Mouse (Mus musculus) heart, postnatal 14 days (tissue): ENCODE measurements around the gene Trmt10a. TPM values are rescaled to one million over a fixed set of nuclear protein-coding genes. Genes with fewer than 3 reads are reported as not detected.
A peak's percentile ranks its signal among the peaks of the same experiment; 100 is the strongest.

Experiments
- DNase-seq, 2 experiments: peaks; one replicate each; pipeline ENCODE4 v3.0.0; 2021 to 2022
- intact Hi-C: fragments of 180-260 bp; cut with DNase I; formaldehyde crosslinking; loops from one replicate; pipeline ENCODE4 v1.15.1; 2025
- total RNA-seq, 2 experiments: library from RNA; stranded (reverse); gene quantifications; 2 replicates each; pipeline ENCODE4 v1.2.3; 2021

The Trmt10a gene
- total RNA-seq, 2 experiments from 2014 or later, result 1.6 to 3.4 TPM

DNA sequence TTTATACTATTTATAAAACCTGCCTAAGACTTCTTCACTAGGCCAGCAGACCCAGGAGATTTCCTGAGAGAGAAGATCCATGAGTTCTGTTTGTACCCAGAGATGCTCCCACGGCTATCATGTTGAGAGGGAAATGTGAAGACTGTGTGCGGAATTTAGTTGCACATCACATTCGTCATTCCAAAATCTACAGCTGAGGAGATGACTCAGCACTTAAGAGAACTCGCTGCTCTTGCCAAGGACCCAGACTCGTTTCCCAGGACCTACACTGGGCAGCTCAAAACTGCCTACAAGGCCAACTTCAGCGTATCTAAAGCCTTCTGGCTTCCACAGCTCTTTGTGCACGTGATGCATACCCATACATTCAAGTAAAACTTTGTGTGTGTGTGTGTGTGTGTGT is 49.0 kb downstream of the Trmt10a start:
- intact Hi-C loops, result no loop called here
- DNase-seq, result no peak

DNA sequence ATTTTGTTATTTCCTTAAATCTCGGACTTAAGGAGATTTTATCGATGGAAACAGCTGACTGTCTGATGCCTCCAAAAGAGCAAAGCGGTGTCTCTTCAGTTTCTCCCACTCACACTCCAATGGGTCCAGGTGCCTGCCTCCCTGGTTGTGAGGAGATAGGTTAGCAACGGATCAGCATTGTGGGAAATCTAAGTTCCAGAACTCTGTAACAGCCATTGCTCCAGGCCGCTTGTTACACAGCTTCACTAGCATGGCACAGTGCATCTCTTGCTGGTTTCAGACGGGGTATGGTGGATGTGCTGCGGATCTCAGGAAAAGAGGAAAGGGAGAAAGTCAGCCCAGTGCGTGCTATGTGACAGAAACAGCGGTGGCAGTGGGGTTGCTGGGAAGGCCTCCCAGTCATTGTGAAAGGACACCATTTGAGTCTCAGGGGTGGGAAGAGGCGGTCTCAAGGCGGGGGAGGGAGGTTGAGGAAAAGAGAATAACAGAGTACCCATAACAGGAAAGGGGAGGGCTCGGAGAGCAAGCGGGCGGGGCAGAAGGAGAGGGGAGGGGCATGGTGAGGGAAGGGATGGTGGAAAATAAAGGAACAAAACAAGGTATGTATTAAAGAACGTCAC is 50.5 kb downstream of the Trmt10a start, which contains the start of gene 4930579F01Rik:
Gene 4930579F01Rik, minus strand, starts transcription at position 143 of the 620 bp plus-strand sequence.
- no peak for DNase-seq
- intact Hi-C loops, result no loop called here

GRCm38 (mm10) chr3:138197093-138197492 is 53.8 kb downstream of the Trmt10a start:
- intact Hi-C loops, result loop anchor here (5.0 kb wide), 1 partner anchor 425 kb away; no protein-coding TSS in a partner anchor
- DNase-seq, result no peak

DNA sequence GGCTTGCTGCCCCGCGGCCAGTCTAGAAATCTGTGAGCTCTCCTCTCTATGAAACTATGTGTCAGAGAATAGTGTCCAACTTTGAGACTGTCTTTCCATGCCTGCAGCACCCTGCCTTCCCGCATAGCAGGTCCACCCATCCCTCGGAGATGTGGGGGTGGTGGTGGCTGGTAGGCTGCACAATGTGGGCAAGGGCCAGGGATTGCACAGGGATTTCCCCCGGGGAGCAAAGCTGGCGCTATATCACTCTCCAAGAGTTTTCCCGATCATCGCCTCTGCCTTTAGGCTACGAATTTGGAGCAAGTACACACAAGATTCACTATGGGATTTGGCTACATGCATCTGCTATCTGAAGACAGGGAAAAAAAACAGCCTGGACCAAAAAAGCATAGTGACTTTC is 54.3 kb downstream of the Trmt10a start:
- intact Hi-C loops, result loop anchor here (5.0 kb wide), 1 partner anchor 425 kb away; no protein-coding TSS in a partner anchor
- no peak for DNase-seq

GRCm38 (mm10) chr3:138197973-138198721 is 54.9 kb downstream of the Trmt10a start:
- DNase-seq, result peak; percentile 85 to 93
- intact Hi-C loops, result loop anchor here (1.0 to 5.0 kb wide), 4 partner anchors 25 to 424 kb away; no protein-coding TSS in a partner anchor

DNA sequence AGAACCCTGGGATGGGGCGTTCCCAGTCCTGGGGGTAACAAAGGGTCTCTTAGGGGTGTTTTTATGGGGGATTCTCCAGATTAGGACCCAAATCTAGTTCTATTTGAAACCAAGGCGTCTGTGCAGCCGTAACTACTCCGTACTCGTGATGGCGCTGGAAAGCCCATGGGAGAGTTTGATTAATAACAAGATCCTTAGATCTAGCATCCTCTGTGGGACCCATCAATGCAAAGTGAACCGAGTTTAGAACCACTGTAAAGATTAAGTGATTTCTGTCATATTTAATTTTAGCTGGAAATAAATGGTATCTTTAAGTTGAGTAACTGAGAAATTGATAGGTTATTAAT is 55.4 kb downstream of the Trmt10a start:
- intact Hi-C loops, result loop anchor here (1.0 to 5.0 kb wide), 4 partner anchors 24 to 424 kb away; no protein-coding TSS in a partner anchor
- no peak for DNase-seq

DNA sequence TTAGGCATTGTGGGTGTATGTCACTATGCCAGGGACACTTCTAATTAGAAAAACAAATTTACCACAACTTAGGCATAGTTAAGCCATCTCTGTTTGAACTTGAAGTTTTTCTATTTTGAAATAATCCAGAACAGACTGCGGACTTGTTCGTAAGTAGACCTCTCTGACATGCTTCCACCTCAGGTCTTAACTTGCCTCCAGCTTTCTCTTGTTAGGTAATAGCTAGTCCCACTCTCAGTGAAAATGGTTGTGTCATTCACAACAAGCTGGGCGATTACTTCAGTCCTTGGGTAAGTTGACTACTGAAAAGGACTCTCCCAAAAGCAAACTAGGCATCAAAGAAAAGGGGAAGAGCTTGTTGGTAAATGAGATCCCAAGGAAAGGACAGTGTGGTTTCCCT is 65.6 kb downstream of the Trmt10a start:
- intact Hi-C loops, result no loop called here
- DNase-seq, result no peak

Other genes starting within 250 kb of the Trmt10a start
- 10 to 100 TPM; 88.9 to 90.3 TPM for gene Lamtor3, start 224.9 kb upstream of the Trmt10a start, total RNA-seq
- gene Dapp1, start 161.9 kb upstream of the Trmt10a start, total RNA-seq, result 1 to 10 TPM; 3.8 to 5.0 TPM
- 10 to 100 TPM; 51.9 to 53.7 TPM for gene 1110002E22Rik, start 78.4 kb upstream of the Trmt10a start, total RNA-seq
- gene Gm5105, start 76.1 kb upstream of the Trmt10a start, total RNA-seq, result under 1 TPM; 0.85 to 0.93 TPM
- gene Mttp, start 1.5 kb downstream of the Trmt10a start, total RNA-seq, result 1 to 10 TPM; 5.8 to 6.9 TPM
- not detected for gene 4930579F01Rik, start 50.4 kb downstream of the Trmt10a start, total RNA-seq
- under 1 TPM in 1 of 2 experiments, not detected in 1; 0.57 TPM for gene Adh7, start 74.3 kb downstream of the Trmt10a start, total RNA-seq
- 10 to 100 TPM; 43.1 to 64.6 TPM for gene Adh1, start 117.5 kb downstream of the Trmt10a start, total RNA-seq
- gene Adh6a, start 169.8 kb downstream of the Trmt10a start, total RNA-seq, result not detected
- gene Adh6b, start 198.3 kb downstream of the Trmt10a start, total RNA-seq, result 1 to 10 TPM; 1.2 to 1.8 TPM